ENCODE assay signal across 11 mouse cellular contexts in the genomic region with DNA sequence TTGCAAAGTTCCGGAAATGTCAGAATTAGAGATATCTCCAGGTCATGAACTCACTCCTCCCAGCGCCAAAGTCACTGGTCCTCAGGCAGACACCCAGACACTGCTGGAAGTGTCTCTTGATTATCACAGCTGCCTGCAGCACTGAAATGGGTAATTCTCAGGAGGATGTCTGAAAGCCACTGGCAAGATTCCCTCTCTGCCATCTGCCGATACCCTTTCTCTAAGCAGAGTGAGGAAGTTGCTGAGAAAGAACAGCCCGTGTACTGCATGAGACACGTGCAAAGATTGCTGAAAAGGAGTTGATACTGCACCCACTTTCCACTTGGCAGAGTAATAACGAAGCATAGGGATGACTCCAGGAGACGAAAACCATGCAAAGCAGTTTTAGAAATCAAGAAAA.
A peak's percentile ranks its signal among the peaks of the same experiment; 100 is the strongest.
DNase-seq lines count a peak whose midpoint lies in the region.
"Had no signal": no experiment of that assay in that cellular context is flagged by ENCODE, and none has a peak within 500 bp of the region (broad histone marks: within the 10 kb centered on the region; RNA-seq: fewer than 3 reads in every experiment).

No protein-coding gene starts in this region.

- peak; percentile 9 for DNase-seq in lung, postnatal 36 days
- no peak for DNase-seq in lung, postnatal 14 days
- DNase-seq in layer of hippocampus, adult 9-10 months (ENCODE audit: low spot score): peak; percentile 18
- peak; percentile 65 to 72 for DNase-seq in left cerebral cortex, postnatal 36 days (ENCODE audit: low spot score in 2 of 2)
- no peak for DNase-seq in urinary bladder, postnatal 25 days (ENCODE audit: low spot score)
- no peak for DNase-seq in thymus, postnatal 10 days (ENCODE audit: low spot score in 2 of 2)
- DNase-seq in kidney, adult 9 months: no peak
- DNase-seq: adrenal gland, postnatal 10 days; kidney, adult 8-10 months; lung, adult 2 months; thymus, postnatal 36 days had no signal

- intact Hi-C loops in left cerebral cortex, postnatal 36 days (cut with DNase I): no loop called here

Comparison
In these comparisons a context has a peak if more than half of its experiments do, and no peak if none do; other contexts are left out.
1. DNase-seq: peak in lung, postnatal 36 days (single experiment), layer of hippocampus, adult 9-10 months (single experiment) and left cerebral cortex, postnatal 36 days (2 of 2); none in lung, postnatal 14 days (single experiment), urinary bladder, postnatal 25 days (single experiment), thymus, postnatal 10 days (0 of 2) and kidney, adult 9 months (single experiment).